Mouse (Mus musculus) hindbrain, embryonic 15.5 days (tissue): Measurements from ENCODE around the gene Trhr2. TPM values are rescaled to one million over a fixed set of nuclear protein-coding genes. Genes with fewer than 3 reads are reported as not detected.

Experiments
- ATAC-seq: fragments of 200-750 bp; cut with Nextera tagmentation; 2 replicates; pipeline ENCODE4 v1.8.0; 2017; ENCODE audit warnings: low read depth, moderate number of reproducible peaks, moderate TSS enrichment; ENCODE audit not compliant: low FRiP score
- H3K27ac ChIP-seq: fragments of 300-500 bp; sonication (generic); replicated peaks from 2 replicates; pipeline ENCODE4 v1.5.1; 2015; ENCODE audit warnings: mild to moderate bottlenecking, inconsistent platforms
- H3K27me3 ChIP-seq: fragments of 300-500 bp; sonication (generic); 2 replicates; pipeline ENCODE4 v1.6.1; 2015; ENCODE audit warnings: control low read depth, inconsistent platforms
- H3K36me3 ChIP-seq: fragments of 300-500 bp; sonication (generic); 2 replicates; pipeline ENCODE4 v1.6.1; 2015; ENCODE audit warnings: control low read depth, inconsistent platforms
- H3K4me1 ChIP-seq: fragments of 300-500 bp; sonication (generic); replicated peaks from 2 replicates; pipeline ENCODE4 v1.6.1; 2015; ENCODE audit warnings: control low read depth, inconsistent platforms
- H3K4me2 ChIP-seq: fragments of 300-500 bp; sonication (generic); 2 replicates; pipeline ENCODE4 v1.6.1; 2015; ENCODE audit warnings: moderate library complexity, mild to moderate bottlenecking, inconsistent platforms
- H3K4me3 ChIP-seq: fragments of 300-500 bp; sonication (generic); 2 replicates; pipeline ENCODE4 v1.5.1; 2015; ENCODE audit warnings: mild to moderate bottlenecking, inconsistent platforms
- H3K9ac ChIP-seq: fragments of 300-500 bp; sonication (generic); 2 replicates; pipeline ENCODE4 v1.6.1; 2015; ENCODE audit warnings: inconsistent platforms
- H3K9me3 ChIP-seq: fragments of 300-500 bp; sonication (generic); 2 replicates; pipeline ENCODE4 v1.6.1; 2016; ENCODE audit warnings: control low read depth, inconsistent platforms
- WGBS: fragments of 180-500 bp; shearing (Covaris S2); methylation state at CpG from one replicate; pipeline ENCODE4 v1.1.7; 2015; 5-methylcytosine and 5-hydroxymethylcytosine counted together
- polyA plus RNA-seq: library from polyadenylated mRNA; unstranded; fragments of >200 nt; fragmentation: Nextera tagmentation; extraction: Ambion mirVana; gene quantifications from 2 replicates; pipeline ENCODE4 v1.2.1, GENCODE M21; 2015

Gene Trhr2
- polyA plus RNA-seq, 1 experiment from 2014 or later: 0.10 TPM

- H3K4me1 ChIP-seq: peaks cover 16% of the 10 kb centered on the region
- H3K9me3 ChIP-seq: no peaks in the 10 kb centered on the region
- H3K27ac ChIP-seq: no peak overlapping the region
- peak overlapping the region; percentile 76 for H3K4me2 ChIP-seq
- peak overlapping the region; percentile 57 for H3K9ac ChIP-seq
- 5% methylated on average over 71 of the region's 81 CpGs for WGBS
- H3K4me3 ChIP-seq: peak overlapping the region; percentile 50
- H3K27me3 ChIP-seq: peaks cover 38% of the 10 kb centered on the region
- H3K36me3 ChIP-seq: peaks cover 2% of the 10 kb centered on the region; the same call in 1 of the 2 replicates
- peak; percentile 61 for ATAC-seq
Measured at GRCm38 (mm10) chr8:122336251-122336910, 24.2 kb downstream of the Trhr2 start.

DNA sequence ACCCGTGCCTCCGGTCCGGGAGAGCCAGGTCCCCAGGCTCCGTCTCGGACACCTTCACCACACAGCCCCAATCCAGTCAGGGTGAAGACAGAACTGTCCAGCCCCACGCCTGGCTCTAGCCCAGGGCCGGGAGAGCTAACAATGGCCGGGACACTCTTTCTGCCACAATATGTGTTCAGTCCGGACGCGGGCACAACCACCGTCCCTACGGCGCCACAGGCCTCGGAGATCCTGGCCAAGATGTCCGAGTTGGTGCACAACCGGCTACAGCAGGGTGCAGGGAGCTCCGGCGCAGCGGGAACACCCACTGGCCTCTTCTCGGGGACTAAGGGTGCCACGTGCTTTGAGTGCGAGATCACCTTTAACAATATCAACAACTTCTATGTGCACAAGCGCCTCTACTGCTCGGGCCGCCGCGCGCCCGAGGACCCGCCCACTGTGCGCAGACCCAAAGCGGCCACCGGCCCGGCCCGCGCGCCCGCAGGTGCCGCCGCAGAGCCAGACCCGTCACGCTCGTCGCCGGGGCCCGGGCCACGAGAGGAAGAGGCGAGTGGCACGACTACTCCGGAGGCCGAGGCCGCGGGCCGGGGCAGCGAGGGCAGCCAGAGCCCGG lies 24.8 kb downstream of the Trhr2 start:
- Histone ChIP-seq H3K27ac (no peak overlapping the region), H3K4me1 (peaks cover 17% of the 10 kb centered on the region), H3K27me3 (peaks cover 37% of the 10 kb centered on the region), H3K4me3 (peak overlapping the region; percentile 50), H3K4me2 (peak overlapping the region; percentile 76), H3K9ac (peak overlapping the region; percentile 57), H3K36me3 (peaks cover 2% of the 10 kb centered on the region; the same call in 1 of the 2 replicates), H3K9me3 (no peaks in the 10 kb centered on the region)
- 13% methylated on average over 45 of the region's 57 CpGs for WGBS
- peak; percentile 28; the same call in 1 of the 2 replicates for ATAC-seq

GRCm38 (mm10) chr8:122334791-122335490 lies 25.6 kb downstream of the Trhr2 start:
- H3K27me3 ChIP-seq: peaks cover 37% of the 10 kb centered on the region
- no peaks in the 10 kb centered on the region for H3K9me3 ChIP-seq
- ATAC-seq: no peak
- no peak overlapping the region for H3K4me3 ChIP-seq
- WGBS: 82% methylated on average over 13 of the region's 13 CpGs
- H3K27ac ChIP-seq: no peak overlapping the region
- peak overlapping the region; percentile 76 for H3K4me2 ChIP-seq
- no peak overlapping the region for H3K9ac ChIP-seq
- peaks cover 25% of the 10 kb centered on the region for H3K4me1 ChIP-seq
- peaks cover 2% of the 10 kb centered on the region; the same call in 1 of the 2 replicates for H3K36me3 ChIP-seq

GRCm38 (mm10) chr8:122333531-122333930 lies 27.0 kb downstream of the Trhr2 start:
- no peak for ATAC-seq
- no peak overlapping the region for H3K4me2 ChIP-seq

GRCm38 (mm10) chr8:122332753-122333506 lies 27.6 kb downstream of the Trhr2 start:
- Histone ChIP-seq H3K27ac (no peak overlapping the region), H3K9me3 (no peaks in the 10 kb centered on the region), H3K36me3 (peaks cover 2% of the 10 kb centered on the region; the same call in 1 of the 2 replicates), H3K4me2 (no peak overlapping the region), H3K4me1 (peaks cover 34% of the 10 kb centered on the region), H3K4me3 (no peak overlapping the region), H3K9ac (no peak overlapping the region), H3K27me3 (peaks cover 29% of the 10 kb centered on the region)
- no peak for ATAC-seq
- 67% methylated on average over 6 of the region's 6 CpGs for WGBS

More at GRCm38 (mm10) chr8:122333531-122333930, 27.0 kb downstream of the Trhr2 start:
- WGBS: 82% methylated on average over 7 of the region's 7 CpGs
- H3K9me3 ChIP-seq: no peaks in the 10 kb centered on the region
- H3K36me3 ChIP-seq: peaks cover 2% of the 10 kb centered on the region; the same call in 1 of the 2 replicates
- no peak overlapping the region for H3K9ac ChIP-seq
- no peak overlapping the region for H3K27ac ChIP-seq
- no peak overlapping the region for H3K4me3 ChIP-seq
- peaks cover 35% of the 10 kb centered on the region for H3K27me3 ChIP-seq
- peaks cover 34% of the 10 kb centered on the region for H3K4me1 ChIP-seq

DNA sequence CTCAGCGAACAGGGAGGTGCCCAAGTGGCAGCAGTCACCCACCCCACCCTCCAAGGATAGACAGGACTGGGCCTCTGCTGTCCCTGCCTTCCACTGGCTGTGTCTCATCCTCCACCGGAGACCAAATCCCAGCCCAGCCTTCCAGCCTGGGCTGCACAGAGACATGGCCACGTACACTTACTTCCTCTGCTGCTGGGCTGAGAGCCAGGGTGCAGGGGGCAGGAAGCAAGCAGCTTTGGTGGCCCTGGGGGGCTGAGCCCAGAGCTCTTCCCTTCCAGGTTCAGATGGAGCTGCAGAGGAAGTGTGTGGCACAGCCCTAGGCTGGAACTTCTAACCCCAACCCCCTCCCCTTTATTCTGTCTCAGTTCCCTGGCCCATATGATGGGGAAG lies 29.4 kb downstream of the Trhr2 start:
- H3K9me3 ChIP-seq: no peaks in the 10 kb centered on the region
- no peak overlapping the region for H3K9ac ChIP-seq
- H3K4me2 ChIP-seq: no peak overlapping the region
- no peak overlapping the region for H3K4me3 ChIP-seq
- peaks cover 16% of the 10 kb centered on the region for H3K27me3 ChIP-seq
- ATAC-seq: no peak
- peaks cover 2% of the 10 kb centered on the region; the same call in 1 of the 2 replicates for H3K36me3 ChIP-seq
- H3K27ac ChIP-seq: 0 out of 2 replicates have a peak overlapping the region, but pooled peaks have one; percentile 51
- 72% methylated on average over 3 of the region's 3 CpGs for WGBS
- peaks cover 31% of the 10 kb centered on the region for H3K4me1 ChIP-seq

DNA sequence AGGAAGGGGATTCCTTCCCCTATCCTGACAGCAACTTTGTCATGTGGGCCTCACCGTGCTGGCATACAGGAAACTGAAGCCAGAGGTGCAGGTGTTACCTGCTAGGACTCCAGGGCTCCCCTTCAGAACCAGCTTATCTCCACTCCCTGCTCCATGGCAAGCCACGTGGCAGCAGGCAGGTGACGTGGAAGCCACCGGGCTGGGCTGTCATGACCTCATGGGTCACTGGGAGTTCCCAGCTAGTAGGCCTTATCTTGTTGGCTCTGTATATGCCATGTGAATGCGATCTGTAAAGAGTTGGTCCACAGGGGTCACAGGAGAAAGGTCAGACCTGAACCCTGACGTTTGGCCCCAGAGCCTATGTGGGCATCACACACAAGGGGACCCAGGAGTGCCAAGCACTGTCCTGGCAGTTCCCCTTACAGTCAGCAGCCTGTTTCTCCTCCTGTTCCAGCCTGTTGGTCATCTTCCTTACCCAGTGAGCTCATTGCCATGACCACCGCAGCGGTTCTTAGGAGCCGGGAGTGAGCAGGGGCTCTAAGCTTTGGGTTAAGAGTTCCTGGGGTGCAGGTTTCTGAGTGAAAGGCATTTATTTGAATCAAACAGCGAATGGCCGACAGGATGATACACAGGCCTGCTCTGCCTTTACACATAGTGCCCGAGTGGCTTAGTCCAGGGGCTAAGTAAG lies 30.0 kb downstream of the Trhr2 start:
- no peak overlapping the region for H3K9ac ChIP-seq
- 79% methylated on average over 12 of the region's 12 CpGs for WGBS
- H3K4me3 ChIP-seq: no peak overlapping the region
- 0 out of 2 replicates have a peak overlapping the region, but pooled peaks have one; percentile 51 for H3K27ac ChIP-seq
- H3K36me3 ChIP-seq: peaks cover 2% of the 10 kb centered on the region; the same call in 1 of the 2 replicates
- H3K4me1 ChIP-seq: peaks cover 31% of the 10 kb centered on the region
- H3K9me3 ChIP-seq: no peaks in the 10 kb centered on the region
- ATAC-seq: no peak
- H3K4me2 ChIP-seq: no peak overlapping the region
- H3K27me3 ChIP-seq: peaks cover 16% of the 10 kb centered on the region

- no peak overlapping the region for H3K4me2 ChIP-seq
- H3K27me3 ChIP-seq: peaks cover 8% of the 10 kb centered on the region
- H3K27ac ChIP-seq: peak overlapping the region; percentile 45; the same call in 1 of the 2 replicates
- H3K9me3 ChIP-seq: no peaks in the 10 kb centered on the region
- H3K4me3 ChIP-seq: no peak overlapping the region
- no peak overlapping the region for H3K9ac ChIP-seq
- H3K36me3 ChIP-seq: peaks cover 1% of the 10 kb centered on the region; the same call in 1 of the 2 replicates
- peaks cover 37% of the 10 kb centered on the region for H3K4me1 ChIP-seq
- 0 out of 2 replicates have a peak, but pooled peaks have one; percentile 23 for ATAC-seq
- 47% methylated on average over 22 of the region's 22 CpGs for WGBS
Measured at GRCm38 (mm10) chr8:122329553-122330239, 30.9 kb downstream of the Trhr2 start.

GRCm38 (mm10) chr8:122329072-122329471 lies 31.5 kb downstream of the Trhr2 start:
- H3K27me3 ChIP-seq: peaks cover 2% of the 10 kb centered on the region
- H3K9ac ChIP-seq: no peak overlapping the region
- peak overlapping the region; percentile 45; the same call in 1 of the 2 replicates for H3K27ac ChIP-seq
- H3K36me3 ChIP-seq: no peaks in the 10 kb centered on the region
- no peak overlapping the region for H3K4me2 ChIP-seq
- ATAC-seq: no peak
- WGBS: 73% methylated on average over 8 of the region's 8 CpGs
- H3K9me3 ChIP-seq: no peaks in the 10 kb centered on the region
- no peak overlapping the region for H3K4me3 ChIP-seq
- H3K4me1 ChIP-seq: peaks cover 43% of the 10 kb centered on the region

DNA sequence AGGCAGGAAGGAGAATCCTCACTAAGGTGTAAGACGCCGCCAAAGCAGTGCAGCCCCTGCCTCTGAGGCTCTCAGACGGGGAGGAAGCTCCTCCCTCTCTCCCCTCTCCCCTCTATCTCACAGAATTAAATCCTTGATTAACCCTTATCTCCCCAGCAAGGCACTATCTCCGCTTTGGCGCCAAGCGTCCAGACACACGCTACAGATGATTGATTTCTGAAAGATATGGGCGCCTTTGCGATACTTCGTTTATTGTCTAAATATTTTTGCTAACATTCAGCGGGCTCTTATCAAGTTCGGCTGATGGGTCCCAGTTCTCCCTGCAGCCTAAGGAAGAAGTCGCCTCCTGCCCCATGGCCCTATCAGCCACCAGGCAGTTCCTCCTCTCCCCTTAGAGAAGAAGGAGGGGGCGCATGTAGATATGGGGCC lies 34.4 kb downstream of the Trhr2 start:
- Histone ChIP-seq H3K4me3 (no peak overlapping the region), H3K4me2 (peak overlapping the region; percentile 40), H3K4me1 (peaks cover 48% of the 10 kb centered on the region), H3K36me3 (no peaks in the 10 kb centered on the region), H3K9ac (peak overlapping the region; percentile 20; the same call in 1 of the 2 replicates), H3K9me3 (no peaks in the 10 kb centered on the region), H3K27me3 (no peaks in the 10 kb centered on the region), H3K27ac (no peak overlapping the region)
- no peak for ATAC-seq
- WGBS: 22% methylated on average over 14 of the region's 14 CpGs
